Comparison of ENCODE assay signal across 10 mouse cellular contexts in the genomic region with DNA sequence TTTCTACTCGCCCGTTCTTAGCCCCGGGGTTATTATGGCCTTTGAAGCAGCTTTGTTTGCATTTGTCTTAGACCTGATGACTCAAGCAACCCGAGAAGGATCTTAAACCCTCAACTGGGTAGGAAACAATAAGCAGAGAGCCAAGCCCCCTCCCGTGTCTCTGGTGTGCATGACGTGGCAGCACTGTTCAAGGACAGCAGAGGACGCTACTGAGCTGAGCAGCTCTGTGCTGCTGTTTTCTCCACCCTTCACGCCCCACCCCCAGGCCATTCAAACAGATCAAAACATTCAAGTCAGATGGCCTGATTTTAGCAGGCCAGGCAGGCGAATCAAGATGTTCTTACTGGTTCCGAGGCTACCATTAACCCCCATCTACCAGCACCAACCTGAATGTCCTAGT.
DNase-seq lines count a peak whose midpoint lies in the region; ATAC-seq and TF ChIP-seq lines count a peak whose summit lies in the region.
"Had no signal": no experiment of that assay in that cellular context is flagged by ENCODE, and none has a peak within 500 bp of the region (broad histone marks: within the 10 kb centered on the region; RNA-seq: fewer than 3 reads in every experiment).

No protein-coding gene starts in this region.

- H3K27ac ChIP-seq in intestine, postnatal 0 days (ENCODE audit: low read depth, low read length), result no peak overlapping the region

- no peaks in the 10 kb centered on the region for H3K27me3 ChIP-seq in intestine, postnatal 0 days (replicated peaks; ENCODE audit: control insufficient read depth, insufficient read depth, low read length)
- H3K27me3 ChIP-seq: megakaryocyte, embryonic 14.5 days had no signal

- no peak overlapping the region for H3K9ac ChIP-seq in intestine, postnatal 0 days (ENCODE audit: low read depth, low read length)

- H3K4me3 ChIP-seq in intestine, postnatal 0 days (ENCODE audit: low read depth, low read length), result no peak overlapping the region
- H3K4me3 ChIP-seq: megakaryocyte, embryonic 14.5 days had no signal

- no peaks in the 10 kb centered on the region for H3K9me3 ChIP-seq in intestine, postnatal 0 days (ENCODE audit: control insufficient read depth)

- H3K4me2 ChIP-seq in intestine, postnatal 0 days (replicated peaks; ENCODE audit: low read depth), result no peak overlapping the region

- 26% methylated on average over 10 of the region's 10 CpGs for WGBS in intestine, postnatal 0 days

- ATAC-seq in cerebellum, adult (ENCODE audit: insufficient number of reproducible peaks, low FRiP score, low TSS enrichment), result no peak
- no peak for ATAC-seq in intestine, postnatal 0 days
- no peak for ATAC-seq in granulocyte monocyte progenitor cell, adult 5-6 weeks (replicated peaks; ENCODE audit: poor library complexity, severe bottlenecking)

- H3K4me1 ChIP-seq in intestine, postnatal 0 days (replicated peaks; ENCODE audit: control insufficient read depth, insufficient read depth, low read length), result no peaks in the 10 kb centered on the region
- H3K4me1 ChIP-seq: megakaryocyte, embryonic 14.5 days had no signal

- H3K36me3 ChIP-seq in intestine, postnatal 0 days (ENCODE audit: control insufficient read depth, insufficient read depth), result no peaks in the 10 kb centered on the region

- TF ChIP-seq CTCF in intestine, postnatal 0 days (IDR thresholded peaks at IDR 0.05; ENCODE audit: low read depth), result peak; percentile 53

- peak; percentile 11 to 13 for DNase-seq in cerebellum, postnatal 10 days
- DNase-seq in right cerebral cortex, adult 18-20 months, result peak; percentile 18
- no peak for DNase-seq in right cerebral cortex, postnatal 36 days (ENCODE audit: low spot score in 2 of 2)
- DNase-seq in right cerebral cortex, postnatal 10 days (ENCODE audit: low spot score in 2 of 2), result peak; percentile 21
- DNase-seq in liver, result no peak
- DNase-seq: kidney, postnatal 25 days had no signal

Comparison
In these comparisons a context has a peak if more than half of its experiments do, and no peak if none do; other contexts are left out.
1. DNase-seq: peak in cerebellum, postnatal 10 days (2 of 2), right cerebral cortex, adult 18-20 months (single experiment) and right cerebral cortex, postnatal 10 days (2 of 2); none in right cerebral cortex, postnatal 36 days (0 of 2) and liver (single experiment).